Mouse (Mus musculus): ENCODE results near the gene Rcc1l. TPM values are rescaled to one million over a fixed set of nuclear protein-coding genes. Genes with fewer than 3 reads are reported as not detected.

Rcc1l gene
- polyA plus RNA-seq, 1 experiment from 2014 or later = 28.0 TPM

- H3K36me3 ChIP-seq (replicated peaks; ENCODE audit: control insufficient read depth, insufficient read depth, low read depth, low read length) = no peaks in the 10 kb centered on the region; the same call in 1 of the 2 replicates
- 93% methylated on average over 9 of the region's 9 CpGs for WGBS
- no peaks in the 10 kb centered on the region for H3K9me3 ChIP-seq (replicated peaks; ENCODE audit: control insufficient read depth, low read length)
Observed at GRCm38 (mm10) chr5:134168033-134168432, 8.5 kb downstream of the Rcc1l start.

GRCm38 (mm10) chr5:134166642-134167041 is 9.9 kb downstream of the Rcc1l start:
- H3K27ac ChIP-seq (replicated peaks; ENCODE audit: low read depth, low read length) = no peak overlapping the region
- H3K4me2 ChIP-seq (ENCODE audit: low read depth, low read length) = no peak overlapping the region
- 97% methylated on average over 7 of the region's 7 CpGs for WGBS
- ATAC-seq (replicated peaks; ENCODE audit: insufficient number of reproducible peaks, low FRiP score, low TSS enrichment, low read depth) (no peak), DNase-seq (ENCODE audit: low spot score) (no peak)
- H3K9ac ChIP-seq (replicated peaks; ENCODE audit: low read length) = no peak overlapping the region
- H3K4me3 ChIP-seq (ENCODE audit: low read depth, low read length) = no peak overlapping the region
- H3K36me3 ChIP-seq (replicated peaks; ENCODE audit: control insufficient read depth, insufficient read depth, low read depth, low read length) = no peaks in the 10 kb centered on the region; the same call in 1 of the 2 replicates
- no peaks in the 10 kb centered on the region for H3K9me3 ChIP-seq (replicated peaks; ENCODE audit: control insufficient read depth, low read length)
- H3K27me3 ChIP-seq (ENCODE audit: control insufficient read depth, insufficient read depth, low read length) = no peaks in the 10 kb centered on the region
- no peaks in the 10 kb centered on the region for H3K4me1 ChIP-seq (ENCODE audit: control insufficient read depth, insufficient read depth, low read length)

More at GRCm38 (mm10) chr5:134168033-134168432, 8.5 kb downstream of the Rcc1l start:
- no peaks in the 10 kb centered on the region for H3K27me3 ChIP-seq (ENCODE audit: control insufficient read depth, insufficient read depth, low read length)
- DNase-seq (ENCODE audit: low spot score) = no peak
- ATAC-seq (replicated peaks; ENCODE audit: insufficient number of reproducible peaks, low FRiP score, low TSS enrichment, low read depth) = 0 out of 2 replicates have a peak, but pooled peaks have one; percentile 20
- H3K4me2 ChIP-seq (ENCODE audit: low read depth, low read length) = no peak overlapping the region
- no peak overlapping the region for H3K9ac ChIP-seq (replicated peaks; ENCODE audit: low read length)
- no peaks in the 10 kb centered on the region for H3K4me1 ChIP-seq (ENCODE audit: control insufficient read depth, insufficient read depth, low read length)
- H3K4me3 ChIP-seq (ENCODE audit: low read depth, low read length) = no peak overlapping the region
- no peak overlapping the region for H3K27ac ChIP-seq (replicated peaks; ENCODE audit: low read depth, low read length)

GRCm38 (mm10) chr5:134164688-134165087 is 11.9 kb downstream of the Rcc1l start:
- Histone ChIP-seq H3K27ac (replicated peaks; ENCODE audit: low read depth, low read length) (no peak overlapping the region), H3K9me3 (replicated peaks; ENCODE audit: control insufficient read depth, low read length) (no peaks in the 10 kb centered on the region), H3K4me2 (ENCODE audit: low read depth, low read length) (no peak overlapping the region), H3K4me1 (ENCODE audit: control insufficient read depth, insufficient read depth, low read length) (no peaks in the 10 kb centered on the region), H3K27me3 (ENCODE audit: control insufficient read depth, insufficient read depth, low read length) (no peaks in the 10 kb centered on the region), H3K36me3 (replicated peaks; ENCODE audit: control insufficient read depth, insufficient read depth, low read depth, low read length) (no peaks in the 10 kb centered on the region; the same call in 1 of the 2 replicates), H3K4me3 (ENCODE audit: low read depth, low read length) (no peak overlapping the region), H3K9ac (replicated peaks; ENCODE audit: low read length) (no peak overlapping the region)
- DNase-seq (ENCODE audit: low spot score) (no peak), ATAC-seq (replicated peaks; ENCODE audit: insufficient number of reproducible peaks, low FRiP score, low TSS enrichment, low read depth) (no peak)
- 92% methylated on average over 5 of the region's 5 CpGs for WGBS

- no peak overlapping the region for H3K4me2 ChIP-seq (ENCODE audit: low read depth, low read length)
- H3K36me3 ChIP-seq (replicated peaks; ENCODE audit: control insufficient read depth, insufficient read depth, low read depth, low read length) = peaks cover 6% of the 10 kb centered on the region
- no peak for ATAC-seq (replicated peaks; ENCODE audit: insufficient number of reproducible peaks, low FRiP score, low TSS enrichment, low read depth)
- 92% methylated on average over 7 of the region's 7 CpGs for WGBS
- no peak for DNase-seq (ENCODE audit: low spot score)
- no peak overlapping the region for H3K4me3 ChIP-seq (ENCODE audit: low read depth, low read length)
- H3K4me1 ChIP-seq (ENCODE audit: control insufficient read depth, insufficient read depth, low read length) = no peaks in the 10 kb centered on the region
- H3K9ac ChIP-seq (replicated peaks; ENCODE audit: low read length) = no peak overlapping the region
- no peaks in the 10 kb centered on the region for H3K27me3 ChIP-seq (ENCODE audit: control insufficient read depth, insufficient read depth, low read length)
- no peaks in the 10 kb centered on the region for H3K9me3 ChIP-seq (replicated peaks; ENCODE audit: control insufficient read depth, low read length)
- no peak overlapping the region for H3K27ac ChIP-seq (replicated peaks; ENCODE audit: low read depth, low read length)
Observed at GRCm38 (mm10) chr5:134155916-134156466, 20.6 kb downstream of the Rcc1l start.

GRCm38 (mm10) chr5:134151895-134152294 is 24.7 kb downstream of the Rcc1l start:
- no peak overlapping the region for H3K4me3 ChIP-seq (ENCODE audit: low read depth, low read length)
- peaks cover 2% of the 10 kb centered on the region; the same call in 1 of the 2 replicates for H3K36me3 ChIP-seq (replicated peaks; ENCODE audit: control insufficient read depth, insufficient read depth, low read depth, low read length)
- 85% methylated on average over 11 of the region's 11 CpGs for WGBS

GRCm38 (mm10) chr5:134148153-134148552 is 28.4 kb downstream of the Rcc1l start:
- no peak overlapping the region for H3K4me2 ChIP-seq (ENCODE audit: low read depth, low read length)
- no peak overlapping the region for H3K4me3 ChIP-seq (ENCODE audit: low read depth, low read length)
- no peak overlapping the region for H3K27ac ChIP-seq (replicated peaks; ENCODE audit: low read depth, low read length)
- no peak overlapping the region for H3K9ac ChIP-seq (replicated peaks; ENCODE audit: low read length)
- no peaks in the 10 kb centered on the region for H3K4me1 ChIP-seq (ENCODE audit: control insufficient read depth, insufficient read depth, low read length)
- ATAC-seq (replicated peaks; ENCODE audit: insufficient number of reproducible peaks, low FRiP score, low TSS enrichment, low read depth) = no peak
- DNase-seq (ENCODE audit: low spot score) = no peak
- H3K9me3 ChIP-seq (replicated peaks; ENCODE audit: control insufficient read depth, low read length) = no peaks in the 10 kb centered on the region
- no peaks in the 10 kb centered on the region for H3K27me3 ChIP-seq (ENCODE audit: control insufficient read depth, insufficient read depth, low read length)
- no peaks in the 10 kb centered on the region; the same call in 1 of the 2 replicates for H3K36me3 ChIP-seq (replicated peaks; ENCODE audit: control insufficient read depth, insufficient read depth, low read depth, low read length)
- WGBS = 94% methylated on average over 4 of the region's 4 CpGs

More at GRCm38 (mm10) chr5:134151895-134152294, 24.7 kb downstream of the Rcc1l start:
- Histone ChIP-seq H3K27me3 (ENCODE audit: control insufficient read depth, insufficient read depth, low read length) (no peaks in the 10 kb centered on the region), H3K4me1 (ENCODE audit: control insufficient read depth, insufficient read depth, low read length) (no peaks in the 10 kb centered on the region), H3K9me3 (replicated peaks; ENCODE audit: control insufficient read depth, low read length) (no peaks in the 10 kb centered on the region), H3K27ac (replicated peaks; ENCODE audit: low read depth, low read length) (no peak overlapping the region), H3K9ac (replicated peaks; ENCODE audit: low read length) (no peak overlapping the region), H3K4me2 (ENCODE audit: low read depth, low read length) (no peak overlapping the region)
- DNase-seq (ENCODE audit: low spot score) (no peak), ATAC-seq (replicated peaks; ENCODE audit: insufficient number of reproducible peaks, low FRiP score, low TSS enrichment, low read depth) (no peak)

GRCm38 (mm10) chr5:134147194-134147753 is 29.3 kb downstream of the Rcc1l start:
- Histone ChIP-seq H3K4me2 (ENCODE audit: low read depth, low read length) (no peak overlapping the region), H3K36me3 (replicated peaks; ENCODE audit: control insufficient read depth, insufficient read depth, low read depth, low read length) (no peaks in the 10 kb centered on the region; the same call in 1 of the 2 replicates), H3K27me3 (ENCODE audit: control insufficient read depth, insufficient read depth, low read length) (no peaks in the 10 kb centered on the region), H3K9me3 (replicated peaks; ENCODE audit: control insufficient read depth, low read length) (no peaks in the 10 kb centered on the region), H3K4me3 (ENCODE audit: low read depth, low read length) (no peak overlapping the region), H3K4me1 (ENCODE audit: control insufficient read depth, insufficient read depth, low read length) (no peaks in the 10 kb centered on the region), H3K9ac (replicated peaks; ENCODE audit: low read length) (no peak overlapping the region), H3K27ac (replicated peaks; ENCODE audit: low read depth, low read length) (no peak overlapping the region)
- 90% methylated on average over 10 of the region's 10 CpGs for WGBS
- ATAC-seq (replicated peaks; ENCODE audit: insufficient number of reproducible peaks, low FRiP score, low TSS enrichment, low read depth) (no peak), DNase-seq (ENCODE audit: low spot score) (no peak)

- no peaks in the 10 kb centered on the region for H3K27me3 ChIP-seq (ENCODE audit: control insufficient read depth, insufficient read depth, low read length)
- 92% methylated on average over 8 of the region's 8 CpGs for WGBS
- no peak overlapping the region for H3K9ac ChIP-seq (replicated peaks; ENCODE audit: low read length)
- no peaks in the 10 kb centered on the region for H3K9me3 ChIP-seq (replicated peaks; ENCODE audit: control insufficient read depth, low read length)
- no peaks in the 10 kb centered on the region for H3K4me1 ChIP-seq (ENCODE audit: control insufficient read depth, insufficient read depth, low read length)
- ATAC-seq (replicated peaks; ENCODE audit: insufficient number of reproducible peaks, low FRiP score, low TSS enrichment, low read depth) = no peak
- no peaks in the 10 kb centered on the region for H3K36me3 ChIP-seq (replicated peaks; ENCODE audit: control insufficient read depth, insufficient read depth, low read depth, low read length)
- no peak overlapping the region for H3K4me3 ChIP-seq (ENCODE audit: low read depth, low read length)
- DNase-seq (ENCODE audit: low spot score) = no peak
- no peak overlapping the region for H3K4me2 ChIP-seq (ENCODE audit: low read depth, low read length)
- no peak overlapping the region for H3K27ac ChIP-seq (replicated peaks; ENCODE audit: low read depth, low read length)
Observed at GRCm38 (mm10) chr5:134144986-134145385, 31.6 kb downstream of the Rcc1l start.

All from embryonic facial prominence, embryonic 11.5 days (tissue).